Mouse (Mus musculus): Measurements from ENCODE around the gene Tmem56. TPM values are rescaled to one million over a fixed set of nuclear protein-coding genes. Genes with fewer than 3 reads are reported as not detected.

Gene Tmem56
- total and polyA plus RNA-seq, 2 experiments from 2014 or later: 3.9 to 15.5 TPM

DNA sequence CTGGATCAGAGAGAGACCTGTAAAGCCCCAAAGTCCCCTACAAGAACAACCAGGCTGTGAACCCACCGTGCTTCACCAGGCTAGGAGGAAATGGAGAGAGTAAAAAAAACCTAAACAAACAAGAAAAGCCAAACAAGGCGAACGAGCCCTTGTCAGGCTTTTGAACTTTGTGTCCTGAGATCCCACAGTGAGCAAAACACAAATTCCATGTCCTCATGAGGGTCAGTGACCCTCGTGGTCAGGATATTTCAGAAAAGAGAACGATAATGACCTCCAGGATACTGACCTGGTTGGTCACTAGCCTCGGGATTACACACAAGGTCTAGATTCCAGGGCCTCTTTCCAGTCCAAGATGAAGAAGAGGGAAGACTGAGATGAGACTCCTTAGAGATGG lies 111.0 kb downstream of the Tmem56 start:
- TF ChIP-seq CTCF (IDR thresholded peaks at IDR 0.05; ENCODE audit: low read depth): no peak
- no peaks in the 10 kb centered on the region for H3K9me3 ChIP-seq (ENCODE audit: low read length)
- DNase-seq: no peak
- 59% methylated on average over 6 of the region's 6 CpGs for WGBS
- no peak for ATAC-seq
- peak overlapping the region; percentile 67 for H3K4me3 ChIP-seq (ENCODE audit: low read depth, low read length)
- no peaks in the 10 kb centered on the region for H3K4me1 ChIP-seq (ENCODE audit: insufficient read depth)
- no peaks in the 10 kb centered on the region for H3K27me3 ChIP-seq (ENCODE audit: insufficient read depth, low read length)
- peak overlapping the region; percentile 83 for H3K4me2 ChIP-seq (ENCODE audit: low read depth)
- H3K9ac ChIP-seq: peak overlapping the region; percentile 67
- no peak overlapping the region for H3K27ac ChIP-seq (ENCODE audit: low read depth, low read length)
- no peaks in the 10 kb centered on the region for H3K36me3 ChIP-seq (ENCODE audit: insufficient read depth)

DNA sequence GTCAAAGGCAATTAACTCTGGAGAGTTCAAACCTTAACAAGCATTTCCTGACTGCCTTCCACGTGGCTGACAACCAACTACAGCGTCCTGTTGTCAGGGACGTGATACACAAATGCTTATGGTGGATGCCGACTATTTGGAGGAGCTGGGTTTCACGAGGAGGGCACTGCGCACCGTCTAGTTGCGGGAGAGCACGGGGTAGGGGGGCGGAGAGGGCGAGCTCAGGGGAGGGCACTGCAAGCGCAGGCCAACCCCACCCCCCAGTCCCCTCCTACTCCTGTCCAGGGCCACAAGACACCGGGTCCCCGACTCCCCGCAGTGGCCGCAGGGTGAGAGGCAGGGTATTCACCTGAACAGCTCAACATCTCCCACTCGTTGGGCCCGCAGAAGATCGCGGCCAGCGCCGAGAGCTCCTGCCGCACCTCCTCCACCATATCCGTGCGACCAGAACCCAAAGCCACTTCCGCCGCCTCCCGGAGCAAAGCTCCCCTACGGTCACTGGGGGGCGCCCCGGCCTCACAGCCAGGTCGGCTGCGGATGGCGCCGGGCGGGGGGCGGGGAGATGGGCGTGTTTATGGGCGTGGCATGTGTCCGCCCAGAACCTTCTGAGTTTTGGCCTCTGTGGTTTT lies 111.5 kb downstream of the Tmem56 start, which contains the start of gene Rwdd3:
Rwdd3 (minus strand) TSS at position 453 of the 629 bp plus-strand sequence.
- TF ChIP-seq CTCF (IDR thresholded peaks at IDR 0.05; ENCODE audit: low read depth): peak; percentile 88

DNA sequence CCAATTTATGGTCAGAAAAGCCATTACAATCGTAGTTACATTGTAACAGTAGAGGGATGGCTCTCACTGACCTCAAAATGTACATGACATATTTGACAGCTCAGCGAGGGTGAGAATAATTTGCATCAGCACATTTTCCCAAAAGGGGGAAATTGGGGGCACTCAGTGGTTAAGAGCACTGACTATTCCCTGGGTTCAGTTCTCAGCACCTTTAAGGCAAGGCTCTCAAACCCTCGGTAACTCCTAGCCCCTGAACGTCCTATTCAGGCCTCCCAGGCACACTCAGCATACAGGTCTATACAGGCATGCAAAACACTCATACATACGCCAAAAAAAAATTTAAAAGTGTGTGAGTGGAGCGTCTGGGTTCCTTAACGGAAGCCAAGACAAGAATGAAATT lies 112.3 kb downstream of the Tmem56 start:
- Histone ChIP-seq H3K27ac (ENCODE audit: low read depth, low read length) (no peak overlapping the region), H3K9ac (peak overlapping the region; percentile 67; the same call in 1 of the 2 replicates), H3K4me1 (ENCODE audit: insufficient read depth) (no peaks in the 10 kb centered on the region), H3K4me3 (ENCODE audit: low read depth, low read length) (peak overlapping the region; percentile 67), H3K9me3 (ENCODE audit: low read length) (no peaks in the 10 kb centered on the region), H3K36me3 (ENCODE audit: insufficient read depth) (no peaks in the 10 kb centered on the region), H3K4me2 (ENCODE audit: low read depth) (peak overlapping the region; percentile 83), H3K27me3 (ENCODE audit: insufficient read depth, low read length) (no peaks in the 10 kb centered on the region)
- ATAC-seq: no peak
- no peak for DNase-seq
- WGBS: 56% methylated on average over 7 of the region's 7 CpGs
- TF ChIP-seq CTCF (IDR thresholded peaks at IDR 0.05; ENCODE audit: low read depth): no peak

More for the DNA sequence above, 111.5 kb downstream of the Tmem56 start, which contains the start of gene Rwdd3:
- H3K4me1 ChIP-seq (ENCODE audit: insufficient read depth): no peaks in the 10 kb centered on the region
- ATAC-seq: peak; percentile 96
- no peaks in the 10 kb centered on the region for H3K27me3 ChIP-seq (ENCODE audit: insufficient read depth, low read length)
- H3K9me3 ChIP-seq (ENCODE audit: low read length): no peaks in the 10 kb centered on the region
- peak within 1 kb of the TSS; percentile 83 for H3K4me2 ChIP-seq (ENCODE audit: low read depth)
- WGBS: under 1% methylated on average over 40 of the region's 40 CpGs
- H3K4me3 ChIP-seq (ENCODE audit: low read depth, low read length): peak within 1 kb of the TSS; percentile 67
- H3K36me3 ChIP-seq (ENCODE audit: insufficient read depth): no peaks in the 10 kb centered on the region
- peak; percentile 90 for DNase-seq
- H3K27ac ChIP-seq (ENCODE audit: low read depth, low read length): peak within 1 kb of the TSS; percentile 35; the same call in 1 of the 2 replicates
- H3K9ac ChIP-seq: peak within 1 kb of the TSS; percentile 67

DNA sequence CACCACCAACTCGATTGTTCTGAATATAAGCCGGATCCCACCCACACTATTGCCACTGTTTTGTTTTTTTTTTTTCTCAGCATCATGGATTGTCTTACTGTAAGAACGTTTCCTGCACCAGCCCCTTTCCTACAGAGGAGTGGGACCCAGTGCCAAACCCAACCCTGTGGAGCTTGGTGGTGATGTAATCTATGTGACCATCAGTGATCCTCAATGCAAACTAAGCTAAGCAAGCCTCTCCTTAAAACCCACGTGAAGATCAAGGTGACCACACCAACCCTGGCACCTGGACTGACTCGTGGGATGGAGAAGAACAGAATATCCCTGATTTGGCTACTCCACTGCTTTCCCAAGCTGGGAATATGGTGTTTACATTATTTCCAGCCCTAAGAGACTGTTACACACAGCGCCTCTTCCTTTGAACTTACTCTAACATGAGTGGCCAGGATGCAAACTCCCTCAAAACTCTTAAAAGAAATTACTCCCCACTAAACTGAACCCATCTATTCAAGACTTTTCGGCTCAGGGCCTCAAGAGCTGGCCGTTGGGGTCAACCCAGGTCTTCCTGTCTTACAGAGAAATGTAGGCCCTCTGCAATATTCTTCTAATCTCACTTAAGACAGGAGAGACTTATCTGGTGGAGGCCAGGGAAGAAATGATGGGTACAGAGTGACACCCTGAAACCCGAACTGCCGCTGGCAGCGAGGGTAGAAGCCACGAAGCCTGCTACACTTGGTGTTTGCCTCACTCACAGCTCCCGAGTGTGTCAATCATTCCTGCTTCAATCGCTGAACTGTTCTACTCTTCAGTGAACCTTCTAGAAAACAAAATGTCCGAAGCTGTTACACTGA lies 113.6 kb downstream of the Tmem56 start:
- no peak for ATAC-seq
- no peaks in the 10 kb centered on the region for H3K27me3 ChIP-seq (ENCODE audit: insufficient read depth, low read length)
- H3K4me2 ChIP-seq (ENCODE audit: low read depth): no peak overlapping the region
- H3K9ac ChIP-seq: no peak overlapping the region
- H3K9me3 ChIP-seq (ENCODE audit: low read length): no peaks in the 10 kb centered on the region
- H3K36me3 ChIP-seq (ENCODE audit: insufficient read depth): no peaks in the 10 kb centered on the region
- no peak overlapping the region for H3K4me3 ChIP-seq (ENCODE audit: low read depth, low read length)
- TF ChIP-seq CTCF (IDR thresholded peaks at IDR 0.05; ENCODE audit: low read depth): no peak
- no peak overlapping the region for H3K27ac ChIP-seq (ENCODE audit: low read depth, low read length)
- H3K4me1 ChIP-seq (ENCODE audit: insufficient read depth): no peaks in the 10 kb centered on the region
- DNase-seq: no peak
- 64% methylated on average over 15 of the region's 15 CpGs for WGBS

DNA sequence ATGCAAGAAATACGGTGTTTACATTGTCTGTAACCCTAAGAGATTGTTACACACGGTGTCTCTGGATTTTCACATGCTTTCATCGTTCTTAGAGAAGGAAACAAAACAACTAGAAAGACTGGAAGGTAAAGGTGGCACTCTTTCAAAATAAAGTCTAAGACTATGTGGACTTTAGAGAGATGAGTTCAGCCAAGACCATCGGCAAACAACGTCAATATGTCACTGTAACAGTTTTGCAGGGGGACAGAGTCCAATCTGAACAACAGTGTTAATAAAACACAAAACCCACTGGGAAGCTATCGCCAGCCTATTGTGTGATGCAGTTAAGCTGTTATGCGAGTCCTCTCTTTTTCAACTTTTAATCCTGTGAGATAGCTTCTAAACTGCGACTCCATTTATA lies 114.3 kb downstream of the Tmem56 start:
- H3K36me3 ChIP-seq (ENCODE audit: insufficient read depth): no peaks in the 10 kb centered on the region
- ATAC-seq (no peak), DNase-seq (no peak)
- no peak overlapping the region for H3K4me2 ChIP-seq (ENCODE audit: low read depth)
- no peak overlapping the region for H3K4me3 ChIP-seq (ENCODE audit: low read depth, low read length)
- H3K9me3 ChIP-seq (ENCODE audit: low read length): no peaks in the 10 kb centered on the region
- no peak for TF ChIP-seq CTCF (IDR thresholded peaks at IDR 0.05; ENCODE audit: low read depth)
- H3K9ac ChIP-seq: no peak overlapping the region
- WGBS: 86% methylated on average over 8 of the region's 8 CpGs
- no peak overlapping the region for H3K27ac ChIP-seq (ENCODE audit: low read depth, low read length)
- no peaks in the 10 kb centered on the region for H3K4me1 ChIP-seq (ENCODE audit: insufficient read depth)
- H3K27me3 ChIP-seq (ENCODE audit: insufficient read depth, low read length): no peaks in the 10 kb centered on the region

DNA sequence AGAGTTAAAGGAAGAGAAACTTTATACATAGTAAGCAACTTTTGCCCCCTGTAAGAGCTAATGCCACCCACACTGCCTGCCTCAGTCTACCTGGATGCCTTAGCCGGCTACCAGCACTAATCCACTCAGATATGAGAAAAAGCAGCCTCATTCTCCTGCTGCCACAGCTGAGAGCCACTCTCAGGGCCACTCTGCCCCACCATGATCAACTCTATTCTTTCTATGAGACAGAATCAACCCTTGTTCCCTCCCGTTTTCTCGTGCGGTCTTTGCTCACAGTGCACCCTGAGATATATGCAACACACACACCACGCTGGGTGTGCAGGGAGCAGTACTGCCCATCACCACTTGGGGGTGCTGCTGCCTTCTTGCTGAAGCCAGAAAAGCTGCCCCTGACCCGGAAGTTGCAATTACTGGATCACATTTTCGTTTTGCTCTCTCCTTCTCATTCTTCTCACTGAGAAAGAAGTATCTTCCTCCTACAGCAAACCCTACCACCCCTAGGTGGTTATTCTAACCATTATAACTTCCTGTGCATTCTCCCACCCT lies 119.6 kb downstream of the Tmem56 start:
- 0 out of 2 replicates have a peak, but pooled peaks cover 7% of the 10 kb centered on the region for H3K4me1 ChIP-seq (ENCODE audit: insufficient read depth)
- H3K27me3 ChIP-seq (ENCODE audit: insufficient read depth, low read length): no peaks in the 10 kb centered on the region
- no peak overlapping the region for H3K9ac ChIP-seq
- H3K4me2 ChIP-seq (ENCODE audit: low read depth): no peak overlapping the region
- no peaks in the 10 kb centered on the region for H3K9me3 ChIP-seq (ENCODE audit: low read length)
- DNase-seq (peak; percentile 22), ATAC-seq (no peak)
- no peak overlapping the region for H3K27ac ChIP-seq (ENCODE audit: low read depth, low read length)
- 40% methylated on average over 7 of the region's 7 CpGs for WGBS
- H3K36me3 ChIP-seq (ENCODE audit: insufficient read depth): no peaks in the 10 kb centered on the region
- no peak overlapping the region for H3K4me3 ChIP-seq (ENCODE audit: low read depth, low read length)
- peak; percentile 69 for TF ChIP-seq CTCF (IDR thresholded peaks at IDR 0.05; ENCODE audit: low read depth)

Measured in forebrain, postnatal 0 days (tissue).